Mouse (Mus musculus): ENCODE data around the gene Pi16.

DNA sequence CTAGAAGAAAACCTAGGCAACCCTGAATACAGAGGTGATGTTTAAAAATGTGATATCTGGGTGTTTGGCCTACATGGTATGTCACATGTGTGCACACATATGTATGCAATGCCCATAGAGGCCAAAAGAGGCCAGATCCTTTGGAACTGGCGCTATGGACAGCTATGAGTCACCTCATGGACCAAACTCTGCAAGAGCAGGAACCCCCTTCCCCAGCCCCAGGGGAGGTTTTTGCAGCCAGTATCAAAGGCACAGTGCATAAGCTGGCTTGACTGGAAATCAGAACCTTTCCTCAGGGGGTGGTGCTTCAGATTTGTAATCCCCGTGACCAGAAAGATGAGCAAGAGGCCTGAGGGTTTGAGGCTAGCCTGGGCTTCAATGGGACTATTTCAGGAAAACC lies 5.4 kb upstream of the Pi16 start:
- TF ChIP-seq POLR2A (IDR thresholded peaks at IDR 0.05; ENCODE audit: control insufficient read depth, extremely low read depth, insufficient read depth, low read length, poor library complexity) (no peak), CTCF (IDR thresholded peaks at IDR 0.05; ENCODE audit: borderline replicate concordance, control insufficient read depth, extremely low read depth, insufficient read depth, low read length, poor library complexity) (no peak)
